Mouse (Mus musculus): ENCODE results near the gene Inka2. TPM values are rescaled to one million over a fixed set of nuclear protein-coding genes. Genes with fewer than 3 reads are reported as not detected.

Gene Inka2
- polyA plus RNA-seq, 1 experiment from 2014 or later, result 0.46 TPM

- Histone ChIP-seq H3K27ac (ENCODE audit: low read depth, low read length) (no peak overlapping the region), H3K9ac (ENCODE audit: low read depth, low read length) (no peak overlapping the region), H3K9me3 (ENCODE audit: control insufficient read depth, low read length) (no peaks in the 10 kb centered on the region), H3K36me3 (ENCODE audit: control insufficient read depth, insufficient read depth, low read length) (peaks cover 31% of the 10 kb centered on the region; the same call in 1 of the 2 replicates), H3K4me1 (ENCODE audit: control insufficient read depth, insufficient read depth, low read length) (no peaks in the 10 kb centered on the region), H3K27me3 (ENCODE audit: control insufficient read depth, insufficient read depth, low read length) (no peaks in the 10 kb centered on the region), H3K4me2 (replicated peaks; ENCODE audit: low read depth, low read length) (no peak overlapping the region), H3K4me3 (ENCODE audit: low read length) (no peak overlapping the region)
- ATAC-seq (ENCODE audit: low FRiP score, low TSS enrichment), result no peak
- WGBS, result 96% methylated on average over 4 of the region's 4 CpGs
These were observed 29.1 kb downstream of the Inka2 start for GRCm38 (mm10) chr3:105733538-105733937.

DNA sequence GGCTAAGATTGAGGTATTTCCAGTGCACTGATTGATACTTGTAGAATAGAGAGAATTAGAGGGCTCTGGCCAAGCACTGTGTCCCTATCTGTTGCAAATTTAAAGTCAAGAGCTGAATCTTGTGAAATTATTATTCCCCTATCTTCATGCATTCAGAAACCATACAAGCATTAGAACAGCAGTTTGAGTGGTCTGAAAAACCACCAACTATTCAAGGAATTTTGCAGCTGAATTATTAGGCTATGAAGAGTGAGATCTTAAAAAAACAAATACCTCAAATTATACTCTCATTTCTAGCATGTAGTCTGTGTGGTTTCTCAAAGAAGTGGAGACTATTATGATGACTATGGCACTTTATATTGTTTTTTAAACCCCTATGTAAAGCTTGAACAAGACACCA lies 30.9 kb downstream of the Inka2 start:
- Histone ChIP-seq H3K4me1 (ENCODE audit: control insufficient read depth, insufficient read depth, low read length) (no peaks in the 10 kb centered on the region), H3K4me3 (ENCODE audit: low read length) (no peak overlapping the region), H3K27ac (ENCODE audit: low read depth, low read length) (no peak overlapping the region), H3K36me3 (ENCODE audit: control insufficient read depth, insufficient read depth, low read length) (peaks cover 32% of the 10 kb centered on the region; the same call in 1 of the 2 replicates), H3K9ac (ENCODE audit: low read depth, low read length) (no peak overlapping the region), H3K9me3 (ENCODE audit: control insufficient read depth, low read length) (no peaks in the 10 kb centered on the region), H3K27me3 (ENCODE audit: control insufficient read depth, insufficient read depth, low read length) (no peaks in the 10 kb centered on the region), H3K4me2 (replicated peaks; ENCODE audit: low read depth, low read length) (no peak overlapping the region)
- ATAC-seq (ENCODE audit: low FRiP score, low TSS enrichment), result no peak

DNA sequence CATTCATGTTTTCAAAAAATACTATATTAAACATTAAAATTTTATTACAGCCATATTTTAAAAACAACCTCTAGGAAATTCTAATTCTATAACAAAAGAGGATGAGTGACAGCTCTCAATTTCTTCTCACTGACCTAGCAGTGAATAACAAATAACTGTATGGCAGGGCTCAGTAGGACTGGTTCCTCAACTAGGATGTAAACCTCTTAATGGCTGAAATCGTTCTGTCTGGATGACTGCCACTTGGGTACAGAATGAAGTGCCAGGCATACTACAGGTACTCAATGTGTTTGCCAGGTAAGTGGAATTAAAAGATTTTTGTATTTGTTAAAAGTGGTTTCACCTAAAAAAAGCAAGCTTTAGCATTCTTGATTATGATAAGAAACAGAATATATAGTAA lies 31.7 kb downstream of the Inka2 start:
- Histone ChIP-seq H3K4me2 (replicated peaks; ENCODE audit: low read depth, low read length) (no peak overlapping the region), H3K9me3 (ENCODE audit: control insufficient read depth, low read length) (no peaks in the 10 kb centered on the region), H3K27me3 (ENCODE audit: control insufficient read depth, insufficient read depth, low read length) (no peaks in the 10 kb centered on the region), H3K27ac (ENCODE audit: low read depth, low read length) (no peak overlapping the region), H3K4me1 (ENCODE audit: control insufficient read depth, insufficient read depth, low read length) (no peaks in the 10 kb centered on the region), H3K4me3 (ENCODE audit: low read length) (no peak overlapping the region), H3K36me3 (ENCODE audit: control insufficient read depth, insufficient read depth, low read length) (peaks cover 24% of the 10 kb centered on the region; the same call in 1 of the 2 replicates), H3K9ac (ENCODE audit: low read depth, low read length) (no peak overlapping the region)
- 94% methylated on average over 1 of the region's 1 CpGs for WGBS
- no peak for ATAC-seq (ENCODE audit: low FRiP score, low TSS enrichment)

DNA sequence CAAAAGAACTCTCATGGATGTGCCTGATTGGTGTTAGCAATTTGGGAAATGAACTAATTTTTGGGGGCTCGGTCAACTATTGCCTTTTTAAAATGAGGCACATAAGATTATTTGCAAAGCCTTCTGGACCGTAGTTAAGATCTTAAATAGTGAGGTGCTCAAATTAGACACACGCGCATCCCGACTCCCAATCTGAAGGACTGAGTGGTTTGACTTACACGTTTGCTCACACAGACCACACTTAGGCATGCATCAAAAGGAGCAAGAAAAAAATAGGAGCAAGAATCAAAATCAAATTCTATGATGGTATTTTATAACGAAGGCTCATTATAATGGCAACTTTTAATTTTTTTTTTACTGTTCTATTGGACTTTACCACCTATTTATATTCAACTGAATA lies 32.7 kb downstream of the Inka2 start:
- Histone ChIP-seq H3K9me3 (ENCODE audit: control insufficient read depth, low read length) (no peaks in the 10 kb centered on the region), H3K4me3 (ENCODE audit: low read length) (no peak overlapping the region), H3K4me2 (replicated peaks; ENCODE audit: low read depth, low read length) (no peak overlapping the region), H3K9ac (ENCODE audit: low read depth, low read length) (no peak overlapping the region), H3K27me3 (ENCODE audit: control insufficient read depth, insufficient read depth, low read length) (no peaks in the 10 kb centered on the region), H3K36me3 (ENCODE audit: control insufficient read depth, insufficient read depth, low read length) (peaks cover 22% of the 10 kb centered on the region; the same call in 1 of the 2 replicates), H3K27ac (ENCODE audit: low read depth, low read length) (no peak overlapping the region), H3K4me1 (ENCODE audit: control insufficient read depth, insufficient read depth, low read length) (no peaks in the 10 kb centered on the region)
- WGBS, result 90% methylated on average over 7 of the region's 7 CpGs
- ATAC-seq (ENCODE audit: low FRiP score, low TSS enrichment), result no peak

DNA sequence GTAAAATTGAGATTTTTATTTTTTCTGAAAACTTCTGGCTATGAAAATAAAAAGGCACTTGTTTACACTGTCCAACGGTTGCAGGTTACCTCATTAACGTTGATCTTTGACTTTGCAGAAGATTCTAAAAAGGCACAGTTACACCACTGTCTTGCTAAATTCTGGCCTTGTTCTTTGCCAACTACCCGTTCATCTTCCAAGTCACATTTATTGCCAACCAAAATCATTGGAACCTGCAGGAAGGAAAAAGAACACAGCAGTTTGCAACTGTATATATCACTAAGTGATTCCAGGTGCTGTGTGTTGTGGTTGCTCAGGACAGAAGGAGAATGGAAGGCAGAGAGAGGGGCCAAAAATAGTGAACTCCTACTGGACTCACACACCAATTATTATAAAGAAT lies 33.3 kb downstream of the Inka2 start:
- Histone ChIP-seq H3K4me1 (ENCODE audit: control insufficient read depth, insufficient read depth, low read length) (no peaks in the 10 kb centered on the region), H3K27ac (ENCODE audit: low read depth, low read length) (no peak overlapping the region), H3K36me3 (ENCODE audit: control insufficient read depth, insufficient read depth, low read length) (peaks cover 22% of the 10 kb centered on the region; the same call in 1 of the 2 replicates), H3K9ac (ENCODE audit: low read depth, low read length) (no peak overlapping the region), H3K4me3 (ENCODE audit: low read length) (no peak overlapping the region), H3K9me3 (ENCODE audit: control insufficient read depth, low read length) (no peaks in the 10 kb centered on the region), H3K27me3 (ENCODE audit: control insufficient read depth, insufficient read depth, low read length) (no peaks in the 10 kb centered on the region), H3K4me2 (replicated peaks; ENCODE audit: low read depth, low read length) (no peak overlapping the region)
- 86% methylated on average over 3 of the region's 3 CpGs for WGBS
- no peak for ATAC-seq (ENCODE audit: low FRiP score, low TSS enrichment)

- Histone ChIP-seq H3K4me2 (replicated peaks; ENCODE audit: low read depth, low read length) (no peak overlapping the region), H3K36me3 (ENCODE audit: control insufficient read depth, insufficient read depth, low read length) (peaks cover 4% of the 10 kb centered on the region; the same call in 1 of the 2 replicates), H3K27ac (ENCODE audit: low read depth, low read length) (no peak overlapping the region), H3K4me3 (ENCODE audit: low read length) (no peak overlapping the region), H3K27me3 (ENCODE audit: control insufficient read depth, insufficient read depth, low read length) (no peaks in the 10 kb centered on the region), H3K9me3 (ENCODE audit: control insufficient read depth, low read length) (no peaks in the 10 kb centered on the region), H3K9ac (ENCODE audit: low read depth, low read length) (no peak overlapping the region), H3K4me1 (ENCODE audit: control insufficient read depth, insufficient read depth, low read length) (no peaks in the 10 kb centered on the region)
- ATAC-seq (ENCODE audit: low FRiP score, low TSS enrichment), result no peak
- WGBS, result 74% methylated on average over 2 of the region's 2 CpGs
These were observed 42.1 kb downstream of the Inka2 start for GRCm38 (mm10) chr3:105746542-105746941.

GRCm38 (mm10) chr3:105750810-105751209 lies 46.4 kb downstream of the Inka2 start:
- WGBS, result 87% methylated on average over 2 of the region's 2 CpGs
- Histone ChIP-seq H3K9me3 (ENCODE audit: control insufficient read depth, low read length) (no peaks in the 10 kb centered on the region), H3K4me1 (ENCODE audit: control insufficient read depth, insufficient read depth, low read length) (no peaks in the 10 kb centered on the region), H3K27ac (ENCODE audit: low read depth, low read length) (no peak overlapping the region), H3K4me2 (replicated peaks; ENCODE audit: low read depth, low read length) (no peak overlapping the region), H3K27me3 (ENCODE audit: control insufficient read depth, insufficient read depth, low read length) (no peaks in the 10 kb centered on the region), H3K36me3 (ENCODE audit: control insufficient read depth, insufficient read depth, low read length) (peaks cover 4% of the 10 kb centered on the region; the same call in 1 of the 2 replicates), H3K9ac (ENCODE audit: low read depth, low read length) (no peak overlapping the region), H3K4me3 (ENCODE audit: low read length) (no peak overlapping the region)
- ATAC-seq (ENCODE audit: low FRiP score, low TSS enrichment), result no peak

DNA sequence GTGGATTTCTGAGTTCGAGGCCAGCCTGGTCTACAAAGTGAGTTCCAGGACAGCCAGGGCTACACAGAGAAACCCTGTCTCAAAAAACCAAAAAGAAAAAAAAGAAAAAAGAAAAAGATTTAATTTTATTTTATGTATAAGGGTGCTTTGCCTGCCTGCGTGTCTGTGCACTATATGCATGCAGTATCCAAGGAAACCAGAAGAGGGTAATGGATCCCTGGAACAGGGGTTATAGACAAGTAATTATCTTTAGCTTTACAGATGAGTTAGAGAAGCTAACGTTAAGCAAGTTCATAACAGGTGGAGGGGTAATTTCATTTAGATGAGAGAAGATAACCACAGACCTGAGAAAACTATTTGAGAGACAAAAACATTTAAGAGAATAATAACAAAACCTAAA lies 49.8 kb downstream of the Inka2 start:
- no peaks in the 10 kb centered on the region for H3K4me1 ChIP-seq (ENCODE audit: control insufficient read depth, insufficient read depth, low read length)
- H3K9ac ChIP-seq (ENCODE audit: low read depth, low read length), result no peak overlapping the region
- H3K4me3 ChIP-seq (ENCODE audit: low read length), result no peak overlapping the region
- ATAC-seq (ENCODE audit: low FRiP score, low TSS enrichment), result no peak
- no peak overlapping the region for H3K27ac ChIP-seq (ENCODE audit: low read depth, low read length)
- no peaks in the 10 kb centered on the region for H3K27me3 ChIP-seq (ENCODE audit: control insufficient read depth, insufficient read depth, low read length)
- 79% methylated on average over 2 of the region's 3 CpGs for WGBS
- no peaks in the 10 kb centered on the region for H3K9me3 ChIP-seq (ENCODE audit: control insufficient read depth, low read length)
- H3K36me3 ChIP-seq (ENCODE audit: control insufficient read depth, insufficient read depth, low read length), result peaks cover 4% of the 10 kb centered on the region; the same call in 1 of the 2 replicates
- H3K4me2 ChIP-seq (replicated peaks; ENCODE audit: low read depth, low read length), result no peak overlapping the region

GRCm38 (mm10) chr3:105755123-105755522 lies 50.7 kb downstream of the Inka2 start:
- 97% methylated on average over 9 of the region's 9 CpGs for WGBS
- ATAC-seq (ENCODE audit: low FRiP score, low TSS enrichment), result no peak
- no peak overlapping the region for H3K27ac ChIP-seq (ENCODE audit: low read depth, low read length)
- H3K4me1 ChIP-seq (ENCODE audit: control insufficient read depth, insufficient read depth, low read length), result no peaks in the 10 kb centered on the region
- no peak overlapping the region for H3K4me3 ChIP-seq (ENCODE audit: low read length)
- H3K27me3 ChIP-seq (ENCODE audit: control insufficient read depth, insufficient read depth, low read length), result no peaks in the 10 kb centered on the region
- no peak overlapping the region for H3K9ac ChIP-seq (ENCODE audit: low read depth, low read length)
- no peak overlapping the region for H3K4me2 ChIP-seq (replicated peaks; ENCODE audit: low read depth, low read length)
- no peaks in the 10 kb centered on the region for H3K36me3 ChIP-seq (ENCODE audit: control insufficient read depth, insufficient read depth, low read length)
- no peaks in the 10 kb centered on the region for H3K9me3 ChIP-seq (ENCODE audit: control insufficient read depth, low read length)

Data from kidney, embryonic 14.5 days (tissue).